Mouse (Mus musculus) ES-Bruce4 (cell line): ENCODE data around the gene Pam.

Experiments
- CTCF ChIP-seq: IDR thresholded peaks from one replicate; pipeline ENCODE4 v1.8.1; 2011; ENCODE audit warnings: low read depth, low read length
- POLR2A ChIP-seq: IDR thresholded peaks from one replicate; pipeline ENCODE4 v1.8.1; 2011; ENCODE audit warnings: low read length; ENCODE audit not compliant: insufficient read depth

DNA sequence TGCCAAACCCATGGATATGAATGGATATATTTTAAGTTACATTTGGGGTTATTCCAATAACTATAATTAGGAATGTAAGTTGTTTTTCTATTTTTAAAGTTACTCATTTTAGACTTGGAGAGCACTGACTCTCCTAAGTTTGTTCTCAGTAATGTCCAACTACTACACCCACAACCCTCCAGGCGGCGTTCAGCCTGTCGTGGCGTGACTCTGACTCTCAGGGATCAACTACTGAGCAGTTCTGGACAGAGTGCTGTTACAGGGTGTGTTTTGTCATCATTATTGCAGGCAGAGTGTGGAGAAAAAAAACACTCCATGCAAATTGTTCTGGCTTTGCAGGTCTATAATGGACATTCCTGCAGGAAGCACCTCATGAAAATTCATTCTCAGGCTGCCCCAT, 152.0 kb downstream of the Pam start:
- TF ChIP-seq CTCF, result no peak
- TF ChIP-seq POLR2A, result no peak
